In the genomic region with DNA sequence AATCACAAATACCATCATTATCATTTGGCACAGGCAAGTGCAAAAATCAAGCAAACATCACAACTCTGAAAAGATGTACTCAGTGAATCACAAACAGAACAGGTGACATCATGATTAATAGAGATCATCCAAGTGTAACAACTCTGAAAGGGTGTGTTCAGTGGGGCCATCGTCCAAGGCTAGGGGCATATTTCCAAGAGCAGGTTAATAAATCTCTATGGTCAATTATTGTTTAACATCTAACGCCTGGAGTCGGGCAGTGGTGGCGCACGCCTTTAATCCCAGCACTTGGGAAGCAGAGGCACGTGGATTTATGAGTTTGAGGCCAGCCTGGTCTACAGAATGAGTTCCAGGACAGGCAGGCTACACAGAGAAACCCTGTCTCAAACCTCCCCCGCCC, we compare ENCODE assay signal across 8 mouse cellular contexts. TPM values are rescaled to one million over a fixed set of nuclear protein-coding genes. Genes with fewer than 3 reads are reported as not detected.
A peak's percentile ranks its signal among the peaks of the same experiment; 100 is the strongest.
DNase-seq lines count a peak whose midpoint lies in the region; ATAC-seq and TF ChIP-seq lines count a peak whose summit lies in the region.
"Not testable (repeated sequence)": the region's sequence is repeated elsewhere in the genome, so short reads cannot be mapped to it uniquely, and the experiment has no call there.

No protein-coding gene starts in this region.

- TF ChIP-seq CTCF in Patski (IDR thresholded peaks at IDR 0.05), result peak; percentile 6
- TF ChIP-seq CTCF in small intestine, adult 2 months (IDR thresholded peaks at IDR 0.05; ENCODE audit: extremely low read depth, insufficient read length, insufficient replicate concordance, low read depth, low read length), result not testable (repeated sequence)

- not testable (repeated sequence) for H3K9me3 ChIP-seq in intestine, embryonic 15.5 days; kidney, embryonic 16.5 days (ENCODE audit: low read length)

- not testable (repeated sequence) for DNase-seq in Patski (ENCODE audit: low read depth, low spot score)
- peak; percentile 72 for DNase-seq in kidney, adult 11 months
- peak; percentile 72 to 82 for DNase-seq in kidney, adult 8-10 months
- DNase-seq in kidney, postnatal 14 days, result peak; percentile 67
- peak; percentile 8 to 40 for DNase-seq in kidney, postnatal 4 days

- TF ChIP-seq POLR2A in small intestine, adult 2 months (IDR thresholded peaks at IDR 0.05; ENCODE audit: low read depth, low read length), result not testable (repeated sequence)

- not testable (repeated sequence) for H3K4me1 ChIP-seq in intestine, embryonic 15.5 days (replicated peaks); kidney, embryonic 16.5 days (ENCODE audit: insufficient read depth, low read length)
- peaks cover 44% of the 10 kb centered on the region; the same call in 1 of the 2 replicates for H3K4me1 ChIP-seq in small intestine, adult 2 months (ENCODE audit: control insufficient read depth, insufficient read depth, insufficient read length, low read length)

- not testable (repeated sequence) for ATAC-seq in Patski
- ATAC-seq in intestine, embryonic 15.5 days, result peak; percentile 73
- ATAC-seq in kidney, embryonic 16.5 days (ENCODE audit: low FRiP score, low TSS enrichment), result peak; percentile 73

- CTCF ChIA-PET in Patski (lab: Charles Lee), result not testable (repeated sequence)

- H3K27me3 ChIP-seq in Patski; intestine, embryonic 15.5 days (replicated peaks); kidney, embryonic 16.5 days (ENCODE audit: insufficient read depth, low read length); small intestine, adult 2 months (ENCODE audit: control insufficient read depth, insufficient read depth, low read length): not testable (repeated sequence)

- not testable (repeated sequence) for H3K4me2 ChIP-seq in intestine, embryonic 15.5 days (replicated peaks); kidney, embryonic 16.5 days (replicated peaks; ENCODE audit: low read depth, low read length)

- 55% methylated on average over 7 of the region's 7 CpGs for WGBS in intestine, embryonic 15.5 days
- 37% methylated on average over 7 of the region's 7 CpGs for WGBS in kidney, embryonic 16.5 days
- WGBS in small intestine, adult 2 months, result 25% methylated on average over 7 of the region's 7 CpGs

- not testable (repeated sequence) for H3K36me3 ChIP-seq in intestine, embryonic 15.5 days; small intestine, adult 2 months (ENCODE audit: control insufficient read depth, insufficient read depth, low read length)
- H3K36me3 ChIP-seq in kidney, embryonic 16.5 days (ENCODE audit: insufficient read depth, low read length), result peaks cover 12% of the 10 kb centered on the region

- POLR2A ChIA-PET in Patski (lab: Charles Lee), result not testable (repeated sequence)

- not testable (repeated sequence) for H3K9ac ChIP-seq in intestine, embryonic 15.5 days; kidney, embryonic 16.5 days (replicated peaks; ENCODE audit: low read length)

- in situ Hi-C loops in Patski (cut with MboI; ENCODE audit: low pct_unique_long_range_greater_than_20kb), result not testable (repeated sequence)

- H3K27ac ChIP-seq in intestine, embryonic 15.5 days; kidney, embryonic 16.5 days (ENCODE audit: low read length): not testable (repeated sequence)
- H3K27ac ChIP-seq in small intestine, adult 2 months (ENCODE audit: insufficient read depth, low read depth, low read length), result peak overlapping the region; percentile 57; the same call in 1 of the 2 replicates

- not testable (repeated sequence) for H3K4me3 ChIP-seq in intestine, embryonic 15.5 days (replicated peaks); kidney, embryonic 16.5 days (ENCODE audit: low read length); small intestine, adult 2 months (ENCODE audit: low read depth, low read length)

RNA-seq across cellular contexts. Expression of a gene that starts 11.3 kb away (rescaled TPM):
- polyA plus RNA-seq in Patski (2021), result 46.1 TPM
- 22.5 and 23.4 TPM in 2 replicates for polyA plus RNA-seq in intestine, embryonic 15.5 days (2015; fragmentation: Nextera tagmentation; extraction: Ambion mirVana)
- 18.1 and 20.7 TPM in 2 replicates for polyA plus RNA-seq in kidney, embryonic 16.5 days (2015; fragmentation: Nextera tagmentation; extraction: Ambion mirVana)
- 9.1 and 16.0 TPM in 2 replicates for polyA plus RNA-seq in small intestine, adult 2 months (2012; rRNA removed)

RNA-seq across cellular contexts. Expression of a gene that starts 22.3 kb away (rescaled TPM):
- polyA plus RNA-seq in Patski (2021), result 105 TPM
- 107 and 109 TPM in 2 replicates for polyA plus RNA-seq in intestine, embryonic 15.5 days (2015; fragmentation: Nextera tagmentation; extraction: Ambion mirVana)
- 97.9 and 99.2 TPM in 2 replicates for polyA plus RNA-seq in kidney, embryonic 16.5 days (2015; fragmentation: Nextera tagmentation; extraction: Ambion mirVana)
- polyA plus RNA-seq in small intestine, adult 2 months (2012; rRNA removed), result 12.9 and 36.3 TPM in 2 replicates
